Mouse (Mus musculus) mammary gland, adult 2 months (tissue): ENCODE results near the gene Zfp592. TPM values are rescaled to one million over a fixed set of nuclear protein-coding genes. Genes with fewer than 3 reads are reported as not detected.

ENCODE experiments used
- polyA plus RNA-seq: library from polyadenylated mRNA; depleted of rRNA; stranded (reverse); fragments of >200 nt; gene quantifications from 2 replicates; pipeline ENCODE4 v1.2.3, GENCODE M21; 2012; ENCODE audit warnings: low replicate concordance; rRNA removed

Zfp592 gene
- polyA plus RNA-seq: 21.1 and 21.9 TPM in 2 replicates

DNA sequence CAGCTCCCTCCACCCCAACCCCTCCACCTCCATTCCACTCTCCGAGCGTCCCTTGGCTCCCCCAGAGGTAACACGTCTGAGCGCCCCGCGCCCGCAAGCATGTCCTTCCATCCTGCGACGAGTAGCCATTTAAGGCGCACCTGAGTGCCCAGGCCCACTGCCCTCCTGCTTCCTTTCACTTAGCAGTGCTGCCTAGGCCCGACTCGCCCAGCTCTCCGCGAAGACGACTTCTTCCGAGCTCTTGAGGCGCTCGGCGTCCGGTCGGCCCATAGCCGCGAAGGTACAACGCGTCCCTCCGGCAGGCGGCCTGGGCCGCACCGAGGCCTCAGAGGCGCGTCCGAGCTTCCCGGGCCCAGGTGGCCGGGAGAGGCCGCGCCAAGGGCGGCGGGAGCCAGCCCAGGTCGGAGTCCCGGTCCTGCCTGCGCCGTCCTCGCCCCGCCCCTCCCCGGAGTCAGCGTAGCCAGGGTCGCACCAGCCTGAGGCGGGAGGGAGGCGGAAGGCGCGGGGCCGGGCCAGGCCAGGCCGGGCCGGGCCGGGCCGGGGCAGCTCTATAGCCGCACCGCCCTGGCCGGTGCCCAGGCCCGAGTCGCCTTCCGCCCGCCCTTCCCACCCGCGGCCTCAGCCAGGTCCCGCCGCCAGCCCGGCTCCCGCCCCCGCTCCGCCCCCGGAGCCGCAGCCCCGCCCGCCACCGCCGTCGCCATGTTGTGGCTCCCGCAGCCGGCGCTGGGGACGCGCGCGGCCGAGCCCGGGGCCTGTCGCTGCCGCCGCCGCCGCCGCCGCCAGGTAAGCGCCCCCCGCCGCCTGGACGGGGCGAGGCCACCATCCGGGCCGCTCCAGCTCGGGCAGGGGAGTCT, at the start of gene Zfp592:
Zfp592 (plus strand) TSS at position 702 of the 854 bp plus-strand sequence.

DNA sequence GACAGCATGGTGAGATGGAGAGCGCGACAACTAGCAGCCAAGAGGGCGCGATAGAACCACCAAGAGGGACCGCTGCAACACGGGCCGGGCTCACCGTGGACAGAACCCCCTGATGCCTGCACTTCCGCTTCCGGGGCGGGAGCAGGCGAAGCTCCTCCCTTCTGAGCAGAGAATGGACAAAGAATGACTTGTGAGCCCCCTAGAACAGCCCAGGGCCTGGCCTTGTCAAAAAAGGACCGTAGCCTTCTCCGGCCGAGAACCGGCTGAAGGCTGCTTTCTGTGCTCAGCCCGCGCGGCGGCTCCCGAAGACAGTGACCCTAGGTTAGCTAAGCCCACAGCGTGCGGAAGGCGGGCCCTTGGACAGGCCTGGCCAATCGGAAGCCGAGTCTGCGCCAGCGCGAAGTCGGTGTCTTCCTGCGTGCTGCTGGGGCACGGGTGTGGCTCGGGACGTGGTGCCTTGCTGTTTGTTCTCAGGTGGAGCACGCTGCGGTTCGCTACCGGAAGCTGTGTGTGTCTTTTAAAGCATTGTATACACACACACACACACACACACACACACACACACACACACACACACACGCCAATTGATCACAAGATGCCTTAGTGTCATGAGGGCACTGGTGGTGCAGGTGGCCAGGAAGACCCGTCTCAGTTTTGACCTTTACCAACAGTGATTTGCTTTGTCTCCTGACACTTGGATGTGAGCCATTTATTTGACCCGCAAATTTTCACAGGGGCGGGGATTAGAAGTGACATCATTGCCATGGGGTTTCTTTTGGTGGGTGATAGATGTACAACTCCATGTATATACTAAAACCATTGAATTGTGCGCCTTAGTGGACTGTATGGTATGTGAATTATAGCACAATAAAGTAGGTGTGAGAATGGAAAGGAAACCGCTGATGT, 45.8 kb upstream of the Zfp592 start, which contains the start of gene Sec11a:
Sec11a (minus strand) TSS at position 336 of the 906 bp plus-strand sequence.

DNA sequence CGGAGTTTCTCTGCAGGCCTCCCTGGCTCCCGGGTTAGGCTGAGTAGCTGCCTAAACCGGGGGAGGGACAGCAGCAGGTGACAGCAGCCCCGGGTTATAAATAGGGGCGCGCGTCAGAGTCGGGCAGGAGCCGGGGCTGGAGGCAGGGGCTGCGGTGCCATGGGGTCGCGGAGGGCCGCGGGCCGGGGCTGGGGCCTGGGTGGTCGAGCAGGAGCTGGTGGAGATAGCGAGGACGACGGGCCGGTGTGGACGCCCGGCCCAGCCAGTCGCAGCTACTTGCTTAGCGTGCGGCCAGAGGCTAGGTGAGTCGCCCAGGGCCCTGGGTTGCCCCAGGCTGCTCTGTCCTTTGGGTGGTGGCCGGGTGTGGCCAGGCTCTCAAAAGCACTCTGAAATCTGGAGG, 64.0 kb downstream of the Zfp592 start, which contains the start of gene Alpk3:
Alpk3 (plus strand) TSS at position 130 of the 400 bp plus-strand sequence.

Other genes with a start within 250 kb of the Zfp592 start
- gene Iqgap1, start 167.7 kb upstream of the Zfp592 start, polyA plus RNA-seq: 53.0 and 99.4 TPM in 2 replicates
- 3.4 and 7.5 TPM in 2 replicates for gene Zscan2, start 132.8 kb upstream of the Zfp592 start, polyA plus RNA-seq
- 12.9 and 14.8 TPM in 2 replicates for gene Wdr73, start 92.4 kb upstream of the Zfp592 start, polyA plus RNA-seq
- 4.2 and 7.2 TPM in 2 replicates for gene Nmb, start 88.6 kb upstream of the Zfp592 start, polyA plus RNA-seq
- gene Sec11a, start 45.9 kb upstream of the Zfp592 start, polyA plus RNA-seq: 34.2 and 62.4 TPM in 2 replicates
- 0.10 and 5.3 TPM in 2 replicates for gene Alpk3, start 63.9 kb downstream of the Zfp592 start, polyA plus RNA-seq
- gene Slc28a1, start 121.1 kb downstream of the Zfp592 start, polyA plus RNA-seq: 0.06 and 0.11 TPM in 2 replicates
- 14.0 and 21.8 TPM in 2 replicates for gene Pde8a, start 219.9 kb downstream of the Zfp592 start, polyA plus RNA-seq